Mouse (Mus musculus) adrenal gland, postnatal 4 days (tissue): Measurements from ENCODE around the gene Rasgrp3. TPM values are rescaled to one million over a fixed set of nuclear protein-coding genes. Genes with fewer than 3 reads are reported as not detected.

Experiments
- DNase-seq, 2 experiments: peaks; one replicate each; pipeline ENCODE4 v3.0.0; 2021 to 2022; ENCODE audit warnings: low spot score in 2 of 2, mixed read lengths in 2 of 2
- total RNA-seq, 2 experiments: library from RNA; stranded (reverse); gene quantifications; 2 replicates each; pipeline ENCODE4 v1.2.3; 2021

Gene Rasgrp3
- total RNA-seq, 2 experiments from 2014 or later = 27.3 to 27.5 TPM

DNA sequence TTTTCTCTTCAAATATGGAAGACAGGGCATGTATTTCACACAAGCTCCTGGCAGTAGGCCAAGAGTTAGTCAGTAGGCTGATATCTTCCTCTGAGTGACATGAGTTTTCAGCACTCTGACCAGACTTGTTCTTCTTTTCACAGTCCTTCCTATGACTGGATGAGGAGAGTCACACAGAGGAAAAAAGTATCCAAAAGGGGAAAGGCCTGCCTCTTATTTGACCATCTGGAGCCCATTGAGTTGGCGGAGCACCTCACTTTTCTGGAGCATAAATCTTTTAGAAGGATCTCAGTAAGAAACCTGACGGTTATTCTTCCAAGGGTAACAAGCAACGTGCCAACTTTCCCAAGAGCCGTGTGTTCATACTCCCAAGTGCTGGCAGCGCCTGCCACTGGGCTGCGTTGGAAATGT, 62.5 kb downstream of the Rasgrp3 start:
- no peak for DNase-seq

DNA sequence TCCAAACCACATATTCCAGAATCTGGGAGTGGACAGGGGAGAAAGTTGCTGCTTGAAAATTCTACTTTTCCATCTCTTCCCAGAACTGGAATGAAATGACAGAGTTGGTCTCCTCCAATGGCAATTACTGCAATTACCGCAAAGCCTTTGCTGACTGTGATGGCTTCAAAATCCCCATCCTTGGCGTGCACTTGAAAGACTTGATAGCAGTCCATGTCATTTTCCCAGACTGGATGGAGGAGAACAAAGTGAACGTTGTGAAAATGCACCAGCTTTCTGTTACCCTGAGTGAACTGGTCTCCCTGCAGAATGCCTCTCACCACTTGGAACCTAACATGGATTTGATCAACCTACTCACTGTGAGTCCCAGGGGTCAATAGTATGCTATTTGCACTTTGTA, 67.3 kb downstream of the Rasgrp3 start:
- no peak for DNase-seq

DNA sequence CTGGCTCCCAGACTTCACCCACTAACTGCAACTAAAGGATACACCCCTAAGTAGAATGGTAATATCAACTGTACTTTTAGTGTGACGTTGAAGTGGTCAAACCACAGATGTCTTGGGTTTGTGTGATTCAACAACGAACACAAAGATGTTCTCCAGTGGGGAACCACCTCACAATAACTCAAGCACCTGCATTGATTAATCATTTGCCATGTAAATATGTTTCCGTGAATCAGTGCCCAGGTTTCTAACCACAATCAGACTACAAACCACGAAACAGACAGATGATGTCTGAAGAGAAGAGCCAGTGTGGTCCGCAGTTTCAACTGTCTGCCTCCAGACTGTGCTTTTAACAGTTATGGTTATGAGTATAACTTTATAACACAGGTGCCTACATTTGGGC, 69.4 kb downstream of the Rasgrp3 start:
- DNase-seq = no peak

DNA sequence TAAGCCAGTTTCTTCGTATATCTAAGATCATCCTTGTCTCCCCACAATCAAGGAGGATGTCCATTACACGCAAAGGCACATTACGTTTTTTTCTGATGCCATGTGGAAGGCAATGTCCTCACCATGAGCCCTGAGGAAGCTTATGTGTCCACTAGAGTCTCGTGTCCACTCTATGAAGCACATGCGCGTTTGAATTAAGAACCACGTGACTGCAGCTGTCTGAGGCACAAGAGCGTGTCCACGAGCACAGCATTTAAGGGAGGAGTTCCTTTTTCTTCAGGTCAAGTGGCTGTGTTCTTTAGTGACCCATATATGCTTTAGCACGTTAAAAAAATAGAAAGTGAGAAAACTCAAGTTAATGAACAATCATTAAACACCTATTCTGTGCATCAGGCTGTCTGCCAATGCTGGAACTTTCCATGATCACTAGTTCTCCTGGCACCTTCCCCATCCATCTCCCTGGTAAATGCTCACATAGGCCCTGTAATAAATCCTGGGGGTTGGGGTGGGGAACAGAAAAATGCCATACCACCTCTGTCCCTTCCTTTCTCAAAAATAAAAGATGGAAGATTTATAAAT, 70.5 kb downstream of the Rasgrp3 start:
- no peak for DNase-seq

DNA sequence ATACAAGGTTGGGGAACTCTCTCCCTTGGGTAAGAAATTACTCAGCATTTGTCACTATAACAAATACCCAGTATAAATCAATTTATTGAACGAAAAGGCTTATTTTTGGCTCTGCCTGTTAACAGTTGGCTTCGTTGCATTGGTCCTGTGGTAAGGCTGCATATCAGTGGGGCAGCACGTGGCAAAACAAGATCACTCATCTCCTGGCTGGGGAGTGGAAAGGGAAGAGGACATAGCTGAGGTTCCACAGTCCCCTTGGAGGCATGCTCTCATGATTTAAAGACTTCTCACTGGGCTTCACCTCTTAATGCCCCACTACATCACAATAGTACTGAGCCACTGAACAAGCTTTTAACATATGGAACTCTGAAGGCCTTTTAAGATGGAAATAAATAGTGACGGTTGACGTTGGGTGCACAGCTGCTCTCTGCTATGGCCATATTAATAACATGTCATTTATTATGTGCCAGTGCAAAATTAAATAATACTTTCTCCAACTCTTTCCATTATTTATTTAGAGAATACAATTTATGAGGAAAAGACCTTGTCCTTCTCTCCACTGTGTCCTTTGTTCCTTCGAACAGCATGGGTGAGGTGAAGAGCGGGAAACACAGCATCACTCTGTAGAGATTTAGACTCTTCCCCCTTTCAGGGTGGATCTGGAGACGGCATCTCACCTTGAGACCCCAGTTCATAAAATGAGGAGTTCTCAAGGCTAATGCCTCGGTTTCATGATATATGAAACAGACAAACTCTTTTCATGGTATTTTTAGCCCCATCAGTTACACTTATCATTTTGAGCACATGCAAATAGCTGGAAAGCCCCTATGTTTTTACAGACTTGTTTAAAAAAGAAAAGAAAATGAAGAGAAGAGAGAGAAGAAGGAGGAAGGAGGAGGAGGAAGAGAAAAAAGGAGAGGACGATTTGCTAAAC, 71.3 kb downstream of the Rasgrp3 start:
- DNase-seq = no peak

DNA sequence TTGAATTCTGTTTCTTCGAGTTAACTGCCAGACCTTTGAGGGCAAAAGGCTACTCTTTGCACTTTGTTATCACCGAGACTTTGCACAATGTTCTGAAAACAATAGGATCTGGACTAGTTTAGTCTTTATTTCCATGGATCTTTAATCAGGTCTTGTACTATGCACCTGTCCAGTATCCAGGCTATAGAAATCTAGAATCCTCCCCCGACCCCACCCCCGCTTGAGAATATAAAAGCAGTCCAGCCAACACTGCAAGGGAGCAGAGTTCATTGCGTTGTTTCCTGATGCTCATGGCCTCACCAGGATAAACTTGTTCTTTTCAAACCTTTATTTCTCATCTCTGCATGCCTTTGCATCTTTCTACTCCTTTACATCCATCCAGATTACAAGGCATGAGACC, 73.6 kb downstream of the Rasgrp3 start:
- no peak for DNase-seq

DNA sequence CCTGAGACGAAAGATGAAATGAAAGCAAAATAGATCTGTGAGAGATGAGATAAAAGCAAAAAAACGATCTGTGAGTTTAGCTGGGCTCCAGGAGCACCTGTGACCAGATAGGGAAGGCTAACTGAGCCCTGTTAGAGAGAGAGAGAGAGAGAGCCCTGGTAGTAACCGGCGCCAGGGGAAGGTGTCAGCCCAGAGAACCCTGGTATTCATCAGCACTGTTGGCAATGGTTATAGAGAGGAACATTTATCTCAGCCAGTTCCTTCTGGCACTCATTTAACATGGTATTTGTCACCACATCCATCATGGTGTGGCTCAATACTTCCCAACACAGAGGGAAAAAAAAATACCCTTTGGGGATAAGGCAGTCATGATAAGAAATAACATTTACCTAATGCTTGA, 80.9 kb downstream of the Rasgrp3 start:
- no peak for DNase-seq

DNA sequence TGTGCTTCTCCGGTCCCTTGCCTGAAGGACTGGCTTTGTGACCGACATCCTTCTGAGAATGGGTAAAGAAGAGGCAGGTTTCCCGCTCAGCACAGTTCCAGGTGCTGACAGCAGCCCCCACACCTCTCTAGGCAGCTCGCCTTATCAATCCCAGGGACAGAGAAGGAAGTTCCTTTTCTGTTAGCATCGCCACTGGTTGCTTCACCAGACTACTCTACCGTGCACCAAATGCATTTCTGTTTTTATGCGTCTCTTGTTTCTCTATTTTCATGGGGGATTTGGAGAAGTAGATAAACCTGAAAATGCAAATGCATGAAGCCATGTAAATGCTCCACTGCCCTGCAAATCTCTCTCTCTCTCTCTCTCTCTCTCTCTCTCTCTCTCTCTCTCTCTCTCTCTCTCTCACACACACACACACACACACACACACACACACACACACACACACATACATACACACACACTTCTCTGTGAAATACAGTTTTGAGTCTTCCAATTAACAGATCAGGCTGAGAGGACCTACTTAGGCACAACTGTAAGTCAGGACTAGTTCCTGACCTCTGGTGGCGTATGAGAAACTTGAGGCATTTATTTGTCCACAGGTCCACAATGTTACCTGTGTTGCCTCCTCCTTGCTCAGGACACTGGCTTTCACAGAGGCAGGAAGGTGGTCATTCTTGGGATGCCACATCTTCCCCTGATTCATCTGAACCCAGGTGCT, 82.6 kb downstream of the Rasgrp3 start:
- no peak for DNase-seq

DNA sequence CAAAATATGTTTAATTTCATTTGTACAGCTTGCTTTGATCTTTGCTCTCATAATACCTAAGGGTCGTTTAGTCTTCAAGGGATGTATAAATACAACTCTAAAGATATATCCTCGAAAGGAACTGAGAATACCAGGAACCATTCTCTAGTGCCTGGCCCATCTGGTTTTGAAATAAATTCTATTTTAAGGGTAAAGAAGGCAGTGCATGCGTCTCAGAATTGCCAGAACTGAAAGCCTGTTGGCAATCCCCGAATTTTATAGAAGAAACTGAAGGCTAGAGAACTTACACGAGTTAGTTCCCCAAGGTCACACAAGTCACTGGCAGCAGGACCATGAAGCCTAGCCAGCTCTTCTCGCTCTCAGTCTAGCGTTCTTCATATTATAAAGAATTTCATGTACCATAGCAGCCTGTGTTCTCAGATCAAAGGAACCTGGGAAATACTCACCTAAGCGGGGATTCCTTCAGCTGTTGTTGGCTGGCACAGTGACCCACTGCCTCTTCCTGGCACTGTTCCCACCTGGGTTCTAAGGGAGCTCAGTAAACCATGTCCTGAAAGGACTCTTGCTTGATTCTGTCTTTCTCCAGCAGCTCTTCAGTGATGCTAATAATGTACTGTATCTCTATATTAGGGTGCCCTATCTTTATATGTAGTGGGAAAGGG, 83.7 kb downstream of the Rasgrp3 start:
- DNase-seq = no peak

DNA sequence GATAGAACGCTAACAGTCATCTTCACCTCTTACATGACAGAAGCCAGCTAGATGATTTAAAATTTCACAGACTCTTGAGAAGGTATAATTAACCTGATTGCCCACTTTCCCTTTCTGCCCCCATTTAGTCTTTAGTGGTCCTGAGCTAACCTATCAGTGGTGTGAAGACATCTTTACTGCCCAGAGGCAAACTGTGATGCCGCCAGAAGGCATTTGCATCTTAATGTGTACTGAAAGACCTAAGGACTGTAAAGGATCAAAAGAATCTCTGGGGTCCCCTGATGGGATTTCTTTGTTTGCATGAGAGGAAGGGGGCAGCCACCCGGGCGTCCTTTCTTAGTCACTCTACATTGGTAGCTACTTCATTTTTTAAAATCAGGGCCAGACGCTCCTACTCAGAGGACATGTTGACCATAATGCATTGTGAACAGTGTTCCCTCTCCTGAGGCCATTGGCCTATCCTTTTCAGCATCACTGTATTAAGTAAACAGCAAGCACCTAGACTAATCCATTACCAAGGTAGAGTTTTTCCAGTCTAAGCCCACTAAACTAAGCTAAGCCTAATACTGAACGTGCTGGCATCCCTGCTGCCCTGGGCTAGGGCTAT, 85.6 kb downstream of the Rasgrp3 start:
- DNase-seq = no peak

DNA sequence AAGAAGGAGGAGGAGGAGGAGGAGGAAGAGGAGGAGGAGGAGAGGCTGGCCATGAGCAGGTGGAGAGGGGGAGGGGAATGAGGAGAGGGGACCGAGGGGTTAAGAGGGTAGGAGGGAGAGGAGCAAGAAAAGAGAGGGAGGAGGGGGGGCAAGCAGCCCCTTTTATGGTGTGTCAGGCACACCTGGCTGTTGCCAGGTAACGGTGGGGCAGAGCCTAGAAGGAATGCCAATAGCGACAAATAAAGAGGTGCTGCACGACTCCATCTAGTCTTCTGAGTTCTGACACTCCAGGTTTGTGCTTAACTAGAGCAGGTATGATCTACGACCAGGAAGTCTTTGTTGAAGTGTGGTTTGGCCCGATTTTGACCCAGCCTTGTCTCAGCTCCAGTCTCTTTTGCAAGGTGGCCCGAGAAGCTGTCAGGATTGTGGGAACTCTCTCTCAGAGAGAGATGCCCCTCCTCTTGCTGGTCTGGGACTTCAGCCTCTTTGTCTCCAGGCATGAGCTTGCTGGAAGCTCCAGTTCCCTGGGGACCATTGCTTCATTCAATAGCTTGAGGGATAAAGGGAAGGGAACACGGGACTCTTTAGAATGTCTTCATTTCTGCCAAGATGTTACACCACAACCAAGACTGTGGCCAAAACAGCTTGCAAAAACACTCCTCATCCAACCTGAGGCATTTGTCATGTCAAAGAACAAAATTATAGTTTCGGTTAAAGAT, 86.8 kb downstream of the Rasgrp3 start:
- no peak for DNase-seq

DNA sequence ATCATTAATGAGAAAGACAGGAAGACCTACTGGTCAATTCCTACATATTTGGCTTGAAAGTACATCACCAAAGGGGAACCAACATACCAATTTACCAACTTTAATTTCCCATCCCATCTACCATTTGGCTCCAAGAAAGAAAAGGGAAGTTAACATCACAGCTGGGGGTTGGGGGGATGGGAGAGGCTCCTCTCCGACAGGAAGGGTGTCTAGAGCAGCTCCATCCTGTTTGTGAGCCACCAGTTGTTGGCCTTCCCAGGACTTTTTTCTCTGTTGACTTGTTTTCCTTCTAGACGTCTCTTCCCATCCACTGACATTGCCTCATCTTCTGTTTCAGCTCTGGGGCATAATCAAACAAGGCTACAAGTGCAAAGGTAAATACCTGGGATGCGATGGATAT, 88.1 kb downstream of the Rasgrp3 start:
- DNase-seq = no peak

DNA sequence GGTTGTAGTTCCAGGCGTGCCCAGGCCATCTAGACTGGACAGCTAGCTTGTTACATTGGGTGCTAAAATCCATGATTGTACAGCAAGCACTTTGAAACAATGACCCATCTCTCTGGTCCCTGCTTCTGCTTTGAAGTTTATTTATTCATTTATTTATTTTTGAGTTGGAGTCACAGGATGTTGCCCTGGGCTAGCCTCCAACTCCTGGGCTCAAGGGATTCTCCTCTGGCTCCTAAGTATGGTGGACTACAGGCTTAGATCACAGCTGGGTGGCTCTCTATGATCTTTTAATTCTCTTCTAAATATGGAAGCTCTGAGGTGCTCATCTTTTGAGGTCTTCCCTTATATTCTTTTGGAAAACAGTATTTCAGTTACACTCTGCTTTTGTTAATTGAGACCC, 90.7 kb downstream of the Rasgrp3 start:
- DNase-seq = no peak

DNA sequence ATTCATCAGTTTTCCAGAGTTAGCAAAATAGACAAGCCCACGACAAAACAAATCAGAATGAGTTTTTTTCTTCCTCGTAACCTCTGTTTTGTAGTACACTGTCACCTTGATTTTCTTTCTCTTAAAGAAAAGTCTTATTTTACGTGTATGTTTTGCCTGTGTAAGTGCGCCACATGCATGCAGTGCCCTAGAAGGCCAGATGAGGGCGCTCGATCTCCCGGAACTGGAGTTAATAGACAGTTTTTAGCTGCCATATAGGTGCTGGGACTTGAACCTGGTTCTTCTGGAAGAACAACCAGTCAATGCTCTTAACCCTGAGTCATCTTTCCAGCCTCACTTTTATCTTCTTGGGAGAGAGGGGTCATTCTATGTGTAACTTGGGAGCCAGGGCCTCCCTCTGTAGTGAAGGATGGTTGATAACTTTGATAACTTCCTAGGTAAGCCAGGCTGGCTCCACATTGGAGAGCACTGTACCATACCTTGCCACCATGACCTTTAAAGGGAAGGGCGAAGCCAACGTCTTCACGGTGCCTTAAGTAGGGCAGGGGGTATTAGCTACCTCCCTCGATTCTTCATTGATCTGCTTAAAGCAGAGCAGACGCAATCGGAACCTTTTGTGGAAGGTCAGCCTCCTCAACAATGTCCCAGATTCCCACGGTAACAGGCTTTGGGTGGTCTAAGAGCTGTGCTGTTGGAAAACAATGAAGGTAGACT, 93.7 kb downstream of the Rasgrp3 start:
- DNase-seq = no peak

DNA sequence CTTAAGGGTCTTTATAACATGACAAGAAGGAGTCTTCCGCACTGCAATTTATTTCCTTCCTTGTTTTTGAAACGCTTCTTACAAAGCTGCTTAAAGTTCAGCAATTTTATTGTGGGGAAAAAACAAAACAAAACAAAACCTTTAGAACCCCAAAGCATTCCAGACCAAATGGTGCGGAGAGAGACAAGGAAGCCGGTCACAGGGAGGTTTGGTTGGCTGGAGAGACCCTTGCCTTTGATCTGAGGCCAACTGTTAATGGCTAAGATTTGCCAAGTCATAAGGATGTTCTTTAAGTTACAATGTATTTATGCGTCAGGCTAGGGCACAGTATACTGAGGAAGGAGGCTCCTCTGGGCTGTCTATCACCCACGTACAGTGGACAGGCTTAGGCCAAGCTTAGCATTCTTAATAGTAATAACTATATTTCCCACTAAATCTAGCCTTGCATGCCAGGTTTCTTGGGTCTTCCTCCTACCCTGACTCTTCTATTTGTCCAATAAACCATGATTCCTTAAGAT, 96.8 kb downstream of the Rasgrp3 start:
- DNase-seq = no peak

DNA sequence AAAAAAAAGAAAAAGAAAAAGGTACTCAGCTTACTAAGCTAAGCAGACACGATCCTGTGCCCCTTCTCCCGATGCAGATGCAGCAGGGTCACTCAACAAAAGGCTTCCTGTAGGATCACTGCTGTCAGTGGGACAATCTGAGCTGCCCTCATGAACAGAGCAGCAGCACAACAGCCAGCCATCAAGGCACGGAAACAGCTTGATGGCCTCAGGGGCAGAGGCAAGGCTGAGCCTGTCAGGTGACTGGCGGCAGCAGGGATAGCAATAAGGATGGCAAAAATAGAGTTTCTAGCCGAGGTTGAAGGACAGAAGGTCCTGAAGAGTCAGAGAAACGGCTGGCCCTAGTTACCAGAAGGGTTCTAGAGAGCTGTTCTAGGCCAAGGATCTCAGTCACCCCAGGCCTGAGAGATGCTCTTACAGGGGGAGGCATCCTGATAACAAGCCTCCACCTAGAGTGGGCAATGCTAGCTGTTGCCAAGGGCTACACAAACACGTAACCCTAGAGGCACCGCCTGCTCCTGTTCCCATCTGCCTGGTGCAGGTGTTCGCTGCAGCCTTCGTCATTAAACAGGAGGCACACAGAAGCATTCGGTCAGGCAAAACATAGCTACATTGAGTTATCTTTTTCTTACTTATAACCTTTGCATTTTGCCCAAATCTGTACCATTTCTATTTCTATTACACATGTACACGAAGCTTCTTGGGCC, 98.8 kb downstream of the Rasgrp3 start:
- DNase-seq = no peak

DNA sequence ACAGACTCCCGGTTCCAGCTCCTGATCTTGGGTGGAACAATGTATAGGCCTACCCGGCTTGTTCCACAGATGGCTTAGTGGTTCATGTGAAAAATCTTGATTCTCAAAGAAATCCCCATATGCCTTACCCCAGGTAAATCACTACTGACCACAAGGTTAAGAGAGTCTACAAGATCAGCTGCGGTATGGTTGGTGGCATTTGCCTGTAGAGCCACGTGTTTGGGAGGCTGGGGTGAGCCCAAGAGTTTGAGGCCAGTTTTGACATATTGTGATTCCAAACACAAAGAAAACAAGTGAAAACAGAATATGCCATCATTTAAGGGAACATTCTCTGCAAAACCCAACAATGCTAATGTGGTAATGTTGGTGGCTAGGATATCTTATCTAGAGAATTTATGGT, 99.9 kb downstream of the Rasgrp3 start:
- DNase-seq = no peak

DNA sequence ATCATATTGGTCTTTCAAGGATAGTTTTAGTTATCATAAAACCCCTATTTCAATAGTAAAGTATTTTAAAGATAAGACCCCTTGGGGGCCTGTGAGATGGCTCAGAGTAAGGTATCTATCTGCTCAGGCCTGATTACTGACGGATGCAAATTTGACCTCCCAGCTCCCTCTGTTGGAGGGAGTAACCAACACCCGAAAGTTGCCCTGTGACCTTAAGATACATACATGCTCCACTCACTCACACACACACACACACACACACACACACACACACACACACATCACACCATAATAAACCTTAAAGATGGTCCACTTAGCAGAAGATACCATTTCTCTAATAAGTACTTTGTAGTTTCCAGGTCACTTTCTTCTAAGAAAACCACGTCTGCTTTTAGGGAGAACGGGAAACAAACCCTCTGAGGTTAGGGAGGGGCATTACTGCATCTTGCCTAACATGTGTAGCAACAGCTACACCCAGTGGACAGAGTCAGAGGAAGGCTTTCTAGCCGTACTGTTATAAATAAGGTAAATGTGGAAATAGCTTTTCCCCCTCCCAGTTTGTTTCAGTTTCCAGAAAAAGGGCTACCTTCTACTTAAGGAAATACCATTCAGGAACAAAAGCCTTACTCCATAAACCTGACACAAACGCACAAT, 100.8 kb downstream of the Rasgrp3 start:
- DNase-seq = no peak
